Mouse (Mus musculus) neutrophil, adult 83 days (primary cell): Measurements from ENCODE around the gene Gm21783. TPM values are rescaled to one million over a fixed set of nuclear protein-coding genes. Genes with fewer than 3 reads are reported as not detected.

Experiments used
- total RNA-seq, 2 experiments: library from RNA; stranded (reverse); gene quantifications; one replicate each; pipeline ENCODE4 v1.2.4; 2023

Gene Gm21783
- not detected for total RNA-seq

GRCm38 (mm10) chrY:44981163-44981562 is at the start of gene Gm21783:
Gene Gm21783 (minus strand): TSS chrY:44981263.

